Mouse (Mus musculus): ENCODE results near the gene Zswim3.
A peak's percentile ranks its signal among the peaks of the same experiment; 100 is the strongest.

Gene Zswim3

DNA sequence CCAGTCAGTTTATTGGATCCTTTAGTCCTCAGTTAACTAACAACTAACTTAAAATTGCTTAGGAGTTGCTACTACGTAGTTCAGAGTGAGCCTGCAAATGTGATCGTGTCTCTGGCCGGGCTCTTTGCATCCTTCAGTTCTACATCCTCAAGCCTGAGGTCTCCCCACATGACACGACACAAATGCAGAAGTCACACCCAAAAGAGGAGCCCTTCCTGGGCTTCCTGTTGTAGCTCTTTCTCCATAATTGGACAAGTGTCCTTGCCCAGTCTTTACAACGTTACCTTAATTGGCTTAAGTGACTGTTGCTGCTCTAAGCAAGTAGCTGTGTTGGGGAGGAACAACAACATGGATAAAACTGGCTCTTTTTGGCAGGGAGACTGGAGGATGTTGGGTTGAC lies 10.4 kb downstream of the Zswim3 start:
- no peak for DNase-seq

DNA sequence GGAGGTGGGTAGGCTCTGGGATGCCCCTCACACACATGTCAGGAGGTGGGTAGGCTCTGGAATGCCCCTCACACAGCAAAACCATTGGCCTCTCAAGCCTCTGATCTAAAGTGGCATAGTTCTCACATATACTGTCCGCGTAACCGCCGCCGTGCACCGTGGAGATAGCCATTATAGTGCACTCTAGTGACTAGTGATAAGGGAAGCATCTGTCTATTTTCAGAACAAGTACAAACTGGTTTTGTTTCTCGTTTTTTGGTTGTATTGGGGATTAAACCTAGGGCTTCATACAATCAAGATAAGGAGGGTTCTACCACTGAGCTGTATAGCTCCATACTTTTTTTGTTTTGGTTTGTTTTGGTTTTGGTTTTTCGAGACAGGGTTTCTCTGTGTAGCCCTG lies 10.9 kb downstream of the Zswim3 start:
- no peak for DNase-seq

DNA sequence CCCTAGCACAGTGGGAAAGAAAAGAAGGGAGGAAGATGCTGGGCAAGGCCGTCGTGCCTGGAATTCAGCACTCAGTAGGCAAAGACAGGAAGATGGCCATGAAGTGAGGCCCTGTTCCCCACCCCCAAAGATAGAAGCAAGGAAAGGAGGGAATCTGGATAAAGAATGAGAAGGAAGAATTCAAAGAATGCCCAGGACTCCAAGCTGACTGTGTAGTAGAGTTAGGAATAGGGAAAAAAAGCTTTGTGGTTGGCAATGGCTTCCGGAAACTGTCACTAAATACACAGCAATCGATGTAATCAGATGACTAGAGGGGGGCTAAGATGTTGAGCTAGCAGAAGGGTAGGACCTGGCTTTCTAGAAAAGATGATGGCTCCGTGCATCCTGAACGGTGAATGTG lies 12.3 kb downstream of the Zswim3 start:
- no peak for DNase-seq

DNA sequence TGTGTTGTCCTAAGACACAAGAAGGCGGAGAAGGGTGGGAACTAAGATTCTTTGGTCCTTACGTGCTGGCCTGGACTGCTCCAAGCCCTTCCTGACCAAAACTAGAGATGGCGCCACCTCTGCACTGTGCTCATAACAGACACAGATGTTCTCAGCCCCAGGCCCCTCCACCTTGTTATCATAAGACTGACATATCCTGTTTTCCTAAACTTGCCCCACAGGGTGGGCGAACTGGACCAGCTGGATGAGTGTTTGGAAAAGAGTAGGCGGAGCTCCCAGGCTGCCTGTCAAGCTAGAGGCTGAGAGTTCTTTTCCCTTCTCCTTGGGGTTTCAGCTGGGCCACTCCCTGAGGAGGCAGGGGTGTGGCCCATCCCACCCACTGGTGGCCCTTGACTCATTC lies 12.8 kb downstream of the Zswim3 start:
- DNase-seq: no peak

DNA sequence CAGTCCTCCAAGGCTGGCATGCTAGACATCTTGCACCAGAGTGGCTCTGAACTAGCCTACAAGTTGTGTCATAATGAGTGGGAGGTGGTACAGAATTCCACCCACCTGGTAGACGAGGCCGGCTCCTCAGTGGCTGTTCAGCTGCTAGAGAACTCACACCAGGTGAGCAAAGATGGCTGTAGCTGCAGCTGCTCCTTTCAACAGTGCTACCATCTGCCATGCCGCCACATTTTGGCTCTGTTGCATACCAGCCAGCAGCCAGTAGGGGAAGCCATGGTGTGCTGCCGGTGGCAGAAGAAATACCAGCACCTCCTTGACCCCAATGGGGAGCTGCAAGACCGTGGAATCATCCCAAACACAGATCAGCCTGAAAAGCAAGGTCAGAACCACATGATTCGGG lies 16.2 kb downstream of the Zswim3 start:
- DNase-seq: no peak

- peak; percentile 99 for DNase-seq
These were observed 17.8 kb downstream of the Zswim3 start, which contains the start of gene Zswim1 for GRCm38 (mm10) chr2:164822636-164823165. Gene Zswim1, plus strand, starts transcription at chr2:164822686.

DNA sequence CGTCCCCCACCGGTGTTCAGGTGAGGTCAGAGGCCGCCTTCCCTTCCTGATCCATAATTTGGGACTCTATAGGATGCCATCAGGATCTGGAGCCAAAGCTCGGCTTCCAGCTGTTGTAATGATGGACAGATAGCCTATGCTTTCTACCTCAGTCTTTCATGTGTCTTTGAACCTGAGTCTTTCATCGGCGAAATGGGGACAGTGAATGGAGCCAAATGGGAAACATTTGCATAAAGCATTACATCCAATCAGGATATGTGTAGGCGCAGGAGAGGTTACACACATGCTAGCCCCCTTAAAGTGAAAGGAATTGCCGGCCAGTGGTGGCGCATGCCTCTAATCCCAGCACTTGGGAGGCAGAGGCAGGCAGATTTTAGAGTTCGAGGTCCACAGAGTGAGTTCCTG lies 18.3 kb downstream of the Zswim3 start:
- DNase-seq: peak; percentile 64

DNA sequence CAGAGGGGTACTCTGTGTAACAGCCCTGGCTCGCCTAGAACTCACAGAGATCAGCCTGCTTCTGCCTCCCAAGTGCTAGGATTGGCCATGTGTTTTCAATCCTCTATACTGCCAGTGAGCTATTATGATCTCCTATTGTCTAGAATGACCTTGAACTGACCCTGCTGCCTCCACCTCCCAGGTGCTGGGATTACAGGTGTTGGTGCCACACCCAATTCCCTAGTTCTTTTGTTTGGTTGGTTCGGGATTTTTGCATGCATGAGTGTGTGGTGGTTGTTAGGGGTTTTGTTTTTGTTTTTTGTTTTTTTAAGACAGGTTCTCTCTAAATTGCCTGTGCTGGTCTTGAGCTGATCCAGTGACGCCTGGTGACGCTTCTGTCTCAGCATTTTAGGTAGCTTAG lies 19.1 kb downstream of the Zswim3 start:
- no peak for DNase-seq

- no peak for DNase-seq
These were observed 20.6 kb downstream of the Zswim3 start for GRCm38 (mm10) chr2:164825521-164825920.

DNA sequence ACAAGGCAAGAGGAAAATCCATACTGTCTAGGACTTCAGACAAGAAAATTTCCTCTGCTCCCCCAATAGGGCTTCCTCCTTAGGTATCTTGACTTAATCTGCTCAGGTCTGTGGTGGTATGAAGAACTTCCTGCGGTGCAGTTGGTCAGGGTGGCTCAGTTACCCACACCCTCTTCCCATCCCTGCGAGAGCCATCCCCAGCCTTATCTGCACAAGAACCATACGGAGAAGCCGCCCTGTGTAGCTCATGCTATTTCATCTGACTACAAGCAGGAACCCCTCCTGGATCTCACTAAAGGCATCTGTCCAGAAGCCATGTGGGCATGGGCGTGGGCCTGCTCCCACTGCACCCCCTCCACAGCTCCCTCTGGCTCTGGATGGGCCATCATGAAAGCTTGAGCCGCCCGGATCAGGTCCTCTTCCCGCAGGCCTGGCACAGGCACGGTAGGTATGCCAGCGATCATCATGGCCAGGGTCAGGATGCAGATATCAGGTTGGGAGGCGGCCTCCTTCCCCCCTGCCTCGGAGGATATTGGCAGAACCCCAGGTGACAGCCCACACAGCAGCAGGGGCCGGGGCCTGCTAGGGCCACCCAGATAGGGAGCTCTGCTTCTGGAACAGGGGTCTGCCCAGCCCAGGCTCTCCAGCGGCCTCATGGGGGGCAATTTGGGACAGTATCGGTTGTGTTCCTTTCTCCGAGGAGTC lies 22.4 kb downstream of the Zswim3 start:
- DNase-seq: no peak

DNA sequence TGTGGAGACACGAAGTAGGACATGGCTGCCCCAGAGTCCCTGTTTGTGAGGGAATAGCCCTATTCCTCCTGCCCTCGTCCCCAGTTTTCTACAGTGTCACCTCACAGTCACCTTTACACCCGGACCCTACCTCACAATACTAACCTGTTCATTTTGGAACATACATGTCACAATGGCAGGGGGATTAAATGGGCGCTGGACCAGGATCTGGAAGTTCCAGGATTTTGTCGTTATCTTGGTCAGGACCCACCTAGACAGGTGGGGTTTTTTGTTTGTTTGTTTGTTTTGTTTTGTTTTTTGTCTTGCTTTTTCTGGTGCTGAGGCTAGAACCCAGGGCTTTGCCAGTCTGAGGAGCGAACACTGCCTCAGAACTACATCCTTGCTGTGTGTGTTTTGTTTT lies 23.5 kb downstream of the Zswim3 start, which contains the start of gene Spata25:
Spata25 (minus strand) TSS at position 101 of the 400 bp plus-strand sequence.
- DNase-seq: no peak

- DNase-seq: no peak
These were observed 24.2 kb downstream of the Zswim3 start for GRCm38 (mm10) chr2:164829090-164829489.

GRCm38 (mm10) chr2:164831029-164831428 lies 26.1 kb downstream of the Zswim3 start:
- DNase-seq: no peak

- no peak for DNase-seq
These were observed 27.3 kb downstream of the Zswim3 start for GRCm38 (mm10) chr2:164832032-164832747.

- DNase-seq: peak; percentile 89
These were observed 27.9 kb downstream of the Zswim3 start, which contains the start of gene Ctsa for GRCm38 (mm10) chr2:164832748-164833301. Gene Ctsa, plus strand, starts transcription at chr2:164832873.

- DNase-seq: peak; percentile 98
These were observed 28.5 kb downstream of the Zswim3 start, which contains the start of gene Neurl2 for GRCm38 (mm10) chr2:164833314-164833959. Gene Neurl2, minus strand, starts transcription at chr2:164833456.

DNA sequence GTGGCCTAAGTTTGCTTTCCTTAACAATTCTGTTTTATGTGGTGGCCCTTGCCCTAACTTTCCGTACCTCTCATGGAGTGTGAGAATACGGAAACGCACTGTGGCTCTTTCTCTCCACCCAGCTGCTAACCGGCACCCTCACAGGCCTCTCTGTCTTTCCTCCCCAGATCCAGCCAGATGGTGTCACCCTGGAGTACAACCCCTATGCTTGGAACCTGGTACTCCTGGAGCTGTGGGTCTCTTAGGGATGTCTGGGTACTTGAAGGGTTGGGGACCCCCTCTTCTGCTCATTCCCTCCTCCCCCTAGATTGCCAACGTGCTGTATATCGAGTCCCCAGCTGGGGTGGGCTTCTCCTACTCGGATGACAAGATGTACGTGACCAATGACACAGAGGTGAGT lies 29.6 kb downstream of the Zswim3 start:
- DNase-seq: no peak

DNA sequence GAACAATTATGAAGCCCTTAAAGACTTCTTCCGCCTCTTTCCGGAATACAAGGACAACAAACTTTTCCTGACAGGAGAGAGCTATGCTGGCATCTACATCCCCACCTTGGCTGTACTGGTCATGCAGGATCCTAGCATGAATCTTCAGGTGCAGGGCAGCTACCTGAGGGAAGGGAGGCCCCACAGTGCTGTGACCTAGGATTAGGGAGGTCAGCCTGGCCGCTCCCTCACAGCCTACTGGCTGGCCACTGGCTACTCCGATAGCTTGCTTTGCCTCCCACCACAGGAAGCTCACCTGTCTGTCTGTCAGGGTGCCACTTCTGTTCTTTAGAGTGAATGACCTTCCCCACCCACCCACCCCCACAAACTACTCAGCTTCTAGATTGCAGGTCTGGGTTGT lies 30.3 kb downstream of the Zswim3 start:
- DNase-seq: no peak

DNA sequence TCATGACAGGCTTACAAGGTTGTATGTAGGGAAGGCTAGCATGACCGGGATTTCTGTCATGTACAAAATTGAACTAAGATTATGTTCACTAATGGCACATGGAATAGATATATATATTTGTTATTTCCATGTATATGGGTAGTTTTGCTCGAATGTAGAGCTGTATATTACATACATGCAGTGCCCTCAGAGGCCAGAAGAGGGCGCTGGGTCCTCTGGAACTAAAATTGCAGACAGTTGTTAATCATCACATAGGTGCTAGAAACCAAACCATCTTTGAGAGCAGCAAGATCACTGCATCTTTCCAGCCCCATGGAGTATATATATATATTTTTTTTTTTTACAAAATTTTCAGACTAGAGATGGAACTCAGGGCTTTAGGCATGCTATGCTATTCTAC lies 40.9 kb downstream of the Zswim3 start:
- DNase-seq: no peak

- DNase-seq: no peak
These were observed 45.2 kb downstream of the Zswim3 start for GRCm38 (mm10) chr2:164850061-164850460.

GRCm38 (mm10) chr2:164855572-164855971 lies 50.7 kb downstream of the Zswim3 start:
- DNase-seq: peak; percentile 55

DNA sequence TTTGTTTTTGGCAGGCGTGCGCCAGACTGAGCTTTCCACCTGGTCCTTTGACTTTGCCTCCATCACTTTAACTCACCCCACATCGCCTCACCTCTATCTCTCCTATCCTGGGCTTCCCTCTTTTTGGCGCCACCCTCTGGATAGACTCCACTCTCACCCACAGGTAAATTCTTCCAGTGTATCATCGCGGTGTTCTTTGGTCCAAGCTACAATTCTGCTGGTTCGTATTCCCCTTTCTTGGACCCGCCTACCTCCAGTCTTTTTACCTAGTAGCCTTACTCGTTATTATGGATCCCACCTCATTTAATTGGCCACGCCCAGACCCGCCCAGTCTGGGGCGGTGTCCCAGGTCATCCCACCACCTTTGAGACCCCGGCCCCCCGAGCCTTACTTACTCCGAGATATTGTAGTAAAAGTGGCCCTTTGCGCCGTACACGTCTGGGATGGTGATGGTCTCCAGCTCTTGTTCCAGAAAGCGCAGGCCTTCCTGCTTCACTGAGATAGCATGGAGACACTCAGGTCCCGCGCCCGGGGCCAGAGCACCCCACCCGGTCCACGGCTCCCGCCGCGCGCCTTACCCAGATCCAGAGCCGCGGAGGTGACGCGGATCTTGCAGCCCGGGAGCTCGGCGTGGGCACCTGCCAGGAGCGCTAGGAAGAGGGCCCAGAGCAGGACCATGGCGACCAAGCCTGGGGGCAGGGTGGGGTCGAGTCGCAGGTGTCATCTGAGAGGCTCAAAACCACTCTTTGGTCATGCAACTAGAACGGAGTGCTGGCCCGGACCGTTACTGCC lies 51.6 kb downstream of the Zswim3 start:
- no peak for DNase-seq

Data from retina, postnatal 1 day (tissue).